Mouse (Mus musculus) E14TG2a.4 (cell line): ENCODE data around the gene Scfd2.

Experiments used
- CTCF ChIP-seq: conservative IDR thresholded peaks from 2 replicates; pipeline ENCODE4 v1.5.1; 2014; ENCODE audit warnings: low read length
- NANOG ChIP-seq: IDR thresholded peaks from 2 replicates; pipeline ENCODE4 v1.6.1; 2014; ENCODE audit warnings: borderline replicate concordance, low read length, mixed read lengths
- POU5F1 ChIP-seq: IDR thresholded peaks from 2 replicates; pipeline ENCODE4 v1.6.1; 2014; ENCODE audit warnings: low read length, borderline replicate concordance

- TF ChIP-seq CTCF, result no peak
- TF ChIP-seq POU5F1, result no peak
- no peak for TF ChIP-seq NANOG
Measured at GRCm38 (mm10) chr5:74361531-74361930, 170.0 kb downstream of the Scfd2 start.
